Mouse (Mus musculus) cerebellum, postnatal 25 days (tissue): ENCODE data around the gene Nup214.

Experiments
- DNase-seq, 2 experiments: peaks; one replicate each; pipeline ENCODE4 v3.0.0; 2021; ENCODE audit warnings: mixed read lengths in 2 of 2

Nup214 gene

DNA sequence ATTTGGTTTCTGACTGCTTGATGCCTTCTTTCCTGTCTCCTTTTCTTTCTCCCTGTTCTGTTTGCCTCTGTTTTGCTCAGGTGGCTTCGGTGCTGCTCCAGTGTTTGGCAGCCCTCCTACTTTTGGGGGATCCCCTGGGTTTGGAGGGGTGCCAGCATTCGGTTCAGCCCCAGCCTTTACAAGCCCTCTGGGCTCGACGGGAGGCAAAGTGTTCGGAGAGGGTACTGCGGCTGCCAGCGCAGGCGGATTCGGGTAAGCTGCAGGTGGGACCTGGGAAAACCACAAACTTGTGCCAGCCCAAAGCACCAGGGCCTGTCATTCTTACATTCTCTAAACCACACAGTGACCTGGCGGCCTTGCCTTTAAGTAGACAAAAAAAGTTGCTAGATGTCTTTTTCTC is 73.1 kb downstream of the Nup214 start:
- DNase-seq: peak in 1 of 2 experiments; percentile 57

DNA sequence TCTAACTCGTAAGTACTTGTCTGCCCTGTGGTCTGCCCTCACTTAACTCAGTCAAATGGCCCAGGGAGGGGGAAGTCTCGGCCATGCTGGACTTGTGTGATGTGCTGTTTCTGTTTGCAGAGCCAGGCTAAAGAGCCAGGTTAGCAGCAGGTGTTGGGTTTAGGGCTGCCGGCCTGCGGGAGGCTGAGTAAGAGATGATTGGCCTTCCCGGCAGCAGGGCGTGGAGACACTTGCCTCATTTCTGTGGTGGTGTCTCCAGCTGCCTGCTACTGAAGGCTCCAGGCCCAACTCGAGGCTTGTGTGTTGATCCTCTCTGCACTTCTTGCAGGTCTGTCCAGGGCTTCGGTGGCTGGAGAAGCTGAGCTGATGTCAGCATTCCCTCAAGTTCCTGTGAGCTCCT is 77.6 kb downstream of the Nup214 start:
- no peak for DNase-seq

DNA sequence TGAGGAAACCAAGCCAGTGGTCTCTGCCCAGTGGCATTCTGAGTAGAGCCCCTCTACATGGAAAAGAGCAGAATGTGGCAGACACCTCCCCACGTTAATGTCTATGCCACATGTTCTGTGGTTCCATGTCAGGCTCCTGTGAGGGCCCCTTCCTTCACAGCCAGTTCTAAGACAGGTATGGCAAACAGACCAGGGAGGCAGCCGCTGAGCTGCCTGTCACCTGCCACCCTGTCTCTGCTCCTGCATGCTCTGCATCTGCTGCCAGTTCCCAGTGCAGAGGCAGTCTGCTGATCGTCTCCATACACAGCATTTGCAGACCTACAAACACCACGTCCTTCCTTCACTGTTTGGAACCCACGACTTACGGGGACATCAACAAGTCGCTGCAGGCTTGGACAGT is 78.2 kb downstream of the Nup214 start:
- DNase-seq: no peak

DNA sequence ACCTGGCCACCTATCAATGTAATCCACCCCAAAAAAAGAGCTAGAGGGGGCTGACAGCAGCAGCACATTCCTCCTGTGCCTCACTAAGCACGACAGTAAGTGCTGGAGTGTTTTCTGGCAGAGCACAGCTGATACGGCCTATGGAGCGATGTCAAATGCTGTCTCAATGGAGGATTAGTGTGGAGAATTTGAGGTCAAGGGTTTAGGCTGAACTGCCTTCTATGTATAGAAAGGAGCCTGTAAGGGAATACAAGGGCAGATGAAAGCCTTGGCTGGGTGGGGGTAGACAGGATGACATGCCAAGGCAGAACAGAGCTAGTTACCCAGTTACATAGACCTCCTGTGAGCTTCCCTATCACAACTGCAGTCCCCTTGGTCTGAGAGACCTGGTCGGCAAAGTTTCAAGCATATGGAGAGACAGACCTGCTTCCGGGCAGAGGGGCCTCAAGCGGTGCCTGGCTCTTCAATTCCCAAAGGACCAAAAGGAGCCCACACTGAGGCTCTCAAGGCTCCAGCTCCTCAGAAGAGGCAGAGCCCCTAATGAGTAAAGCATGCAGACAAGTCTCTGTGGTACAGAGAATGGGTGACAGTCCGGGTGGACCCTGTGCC is 81.2 kb downstream of the Nup214 start:
- DNase-seq: no peak

DNA sequence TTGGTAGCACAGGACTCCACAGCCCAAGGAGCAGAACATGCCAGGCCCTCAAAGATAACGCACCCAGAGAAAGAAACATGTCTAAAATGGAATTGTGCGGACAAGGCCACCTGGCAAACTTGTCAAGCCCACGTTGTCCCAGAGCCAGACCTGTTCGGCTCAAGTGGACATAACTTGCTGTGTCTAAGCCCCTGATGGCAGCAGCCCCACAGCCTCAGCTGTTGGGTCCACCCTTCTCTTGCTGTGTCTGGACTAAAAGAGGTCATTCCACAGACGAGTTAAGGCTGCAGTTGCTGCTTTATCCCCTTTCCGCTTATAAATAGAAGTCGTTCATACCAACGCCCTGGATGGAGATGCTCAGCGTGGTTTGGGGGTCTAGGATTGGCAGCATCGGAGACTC is 82.3 kb downstream of the Nup214 start:
- DNase-seq: no peak

DNA sequence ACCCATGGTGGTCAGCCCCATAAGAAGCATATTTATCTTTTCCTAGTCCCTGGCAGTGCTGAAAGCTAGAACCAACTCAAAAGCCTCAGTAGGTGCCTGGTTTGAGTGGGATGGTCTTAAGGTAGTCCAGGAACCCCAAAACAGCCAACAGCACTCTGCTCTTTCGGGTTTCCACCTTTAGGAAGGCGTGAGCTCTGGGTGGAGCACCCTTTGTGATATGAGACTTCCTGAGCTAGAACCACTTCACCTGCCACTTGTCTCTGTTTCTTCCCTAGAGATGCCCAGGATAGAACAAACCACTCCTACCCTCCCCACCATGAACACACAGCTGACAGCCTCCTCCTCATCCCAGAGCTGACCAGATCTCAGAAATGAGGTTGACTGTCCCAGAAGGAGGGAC is 83.1 kb downstream of the Nup214 start:
- DNase-seq: no peak

DNA sequence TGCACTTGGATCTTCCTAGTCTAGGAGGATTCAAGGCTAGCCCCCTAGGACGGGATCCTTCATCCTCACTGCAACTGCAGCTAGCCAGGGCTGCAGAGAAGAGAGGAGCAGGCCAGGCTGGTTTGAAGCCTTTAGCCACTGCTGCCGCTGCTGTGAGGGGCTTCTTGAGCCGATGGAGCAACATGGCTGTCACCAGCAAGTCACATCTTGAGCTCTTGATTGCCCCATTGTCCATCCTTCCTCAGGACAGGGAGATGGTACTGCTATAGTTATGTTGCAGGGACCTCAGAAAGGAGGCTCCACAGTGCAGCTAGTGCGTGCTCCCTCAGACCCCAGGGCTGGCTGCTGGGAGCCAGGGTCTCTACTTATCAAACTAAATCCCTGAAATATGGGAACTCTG is 83.6 kb downstream of the Nup214 start:
- no peak for DNase-seq

DNA sequence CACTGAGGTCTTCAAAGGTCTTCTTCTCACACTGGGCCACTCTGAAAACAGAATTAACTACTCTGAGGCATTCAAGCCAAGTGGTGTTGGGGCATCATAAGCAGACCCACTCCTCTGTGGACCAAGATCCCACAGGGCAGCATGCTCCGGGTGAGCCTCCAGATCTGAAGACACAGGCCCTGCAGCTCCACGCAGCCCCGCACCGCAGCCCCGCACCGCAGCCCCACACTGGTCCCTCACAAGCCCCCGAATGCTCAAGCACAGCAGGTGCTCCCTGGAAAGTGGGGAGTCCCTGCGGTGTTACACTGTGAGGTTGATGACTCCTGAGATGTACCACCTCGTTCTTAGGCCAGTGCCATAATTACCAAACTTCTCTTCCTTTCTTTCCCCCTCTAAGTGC is 84.0 kb downstream of the Nup214 start:
- no peak for DNase-seq

DNA sequence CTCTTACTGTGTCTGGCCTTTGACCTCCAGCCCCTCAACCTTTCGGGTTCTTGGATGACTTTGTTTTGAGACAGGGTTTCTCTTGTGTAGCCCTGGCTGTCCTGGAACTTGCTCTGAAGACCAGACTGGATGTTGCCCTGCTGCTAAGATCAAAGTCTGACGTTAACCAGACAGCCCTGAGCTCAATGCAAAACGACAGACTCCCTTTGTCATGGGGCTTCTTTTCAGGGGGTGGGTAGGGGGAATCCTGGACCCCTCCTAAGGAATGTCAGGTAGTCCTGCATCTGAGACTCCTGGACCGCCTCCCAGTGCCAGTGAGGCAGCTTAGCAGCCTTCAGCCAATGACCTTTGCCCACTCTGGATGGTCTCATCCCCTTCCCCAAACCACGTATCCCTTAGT is 84.5 kb downstream of the Nup214 start:
- no peak for DNase-seq

DNA sequence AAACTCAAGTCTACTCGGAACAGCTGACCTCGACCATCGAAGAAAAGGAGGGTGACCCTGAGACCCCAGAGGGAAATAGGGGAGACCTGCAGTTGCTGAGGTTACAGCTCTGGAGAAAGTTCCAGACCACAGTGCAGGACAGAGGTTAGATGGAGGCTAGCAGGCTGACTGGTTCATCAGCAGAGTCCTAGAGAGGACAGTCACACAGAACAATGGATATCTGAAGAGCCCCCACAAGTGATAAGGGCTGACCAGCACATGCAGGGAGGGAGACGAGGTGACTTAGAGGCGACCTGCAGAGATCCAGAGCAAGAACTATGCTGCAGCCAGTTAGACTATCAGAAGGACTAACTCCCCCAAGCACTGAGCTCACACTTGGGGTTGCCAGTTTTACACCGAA is 85.4 kb downstream of the Nup214 start:
- no peak for DNase-seq

DNA sequence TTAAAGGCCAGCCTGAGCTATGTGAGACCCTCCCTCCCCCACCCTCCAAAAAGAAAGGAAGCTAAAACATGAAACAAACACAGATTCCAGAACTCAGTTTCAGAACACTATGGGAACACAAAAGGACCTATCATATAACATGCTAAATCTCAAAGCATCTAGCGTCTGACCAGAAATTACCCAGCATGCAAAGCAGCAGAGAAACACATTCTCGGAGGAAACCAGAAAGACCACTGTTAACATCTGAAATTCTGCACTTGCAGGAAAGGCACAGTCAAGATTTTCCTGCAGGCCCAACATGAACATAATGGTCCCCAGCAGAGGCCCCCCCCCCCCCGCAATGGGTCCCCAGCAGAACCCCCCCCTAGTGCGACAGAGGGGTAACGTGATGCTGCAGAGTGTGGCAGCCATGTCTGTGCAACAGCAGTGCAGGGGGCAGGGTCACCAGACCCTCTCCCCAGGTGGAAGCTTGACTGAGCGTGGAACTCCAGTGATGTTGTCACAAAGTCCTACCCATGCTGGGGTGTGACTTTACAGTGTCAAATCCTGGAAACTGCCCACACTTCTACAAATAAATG is 86.1 kb downstream of the Nup214 start:
- DNase-seq: no peak

DNA sequence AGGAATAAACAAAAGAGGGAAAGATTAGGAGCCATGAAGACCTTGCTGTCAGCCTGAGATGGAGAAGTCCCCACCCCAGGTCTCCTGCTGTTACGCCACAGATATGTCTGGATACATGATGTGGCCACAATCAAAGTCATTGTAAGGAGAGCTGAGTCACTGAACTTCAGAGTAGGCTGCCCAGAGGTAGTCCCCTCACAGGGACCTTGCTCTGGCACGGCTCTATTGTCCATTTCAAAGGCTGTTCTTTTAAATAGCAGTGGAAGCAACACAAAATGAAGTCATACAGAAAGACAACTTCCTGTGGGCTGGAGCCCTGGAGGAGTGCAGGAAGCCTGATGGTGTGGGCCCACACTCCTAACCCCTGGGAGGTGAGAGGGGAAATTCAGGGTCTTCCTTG is 87.0 kb downstream of the Nup214 start:
- DNase-seq: no peak

DNA sequence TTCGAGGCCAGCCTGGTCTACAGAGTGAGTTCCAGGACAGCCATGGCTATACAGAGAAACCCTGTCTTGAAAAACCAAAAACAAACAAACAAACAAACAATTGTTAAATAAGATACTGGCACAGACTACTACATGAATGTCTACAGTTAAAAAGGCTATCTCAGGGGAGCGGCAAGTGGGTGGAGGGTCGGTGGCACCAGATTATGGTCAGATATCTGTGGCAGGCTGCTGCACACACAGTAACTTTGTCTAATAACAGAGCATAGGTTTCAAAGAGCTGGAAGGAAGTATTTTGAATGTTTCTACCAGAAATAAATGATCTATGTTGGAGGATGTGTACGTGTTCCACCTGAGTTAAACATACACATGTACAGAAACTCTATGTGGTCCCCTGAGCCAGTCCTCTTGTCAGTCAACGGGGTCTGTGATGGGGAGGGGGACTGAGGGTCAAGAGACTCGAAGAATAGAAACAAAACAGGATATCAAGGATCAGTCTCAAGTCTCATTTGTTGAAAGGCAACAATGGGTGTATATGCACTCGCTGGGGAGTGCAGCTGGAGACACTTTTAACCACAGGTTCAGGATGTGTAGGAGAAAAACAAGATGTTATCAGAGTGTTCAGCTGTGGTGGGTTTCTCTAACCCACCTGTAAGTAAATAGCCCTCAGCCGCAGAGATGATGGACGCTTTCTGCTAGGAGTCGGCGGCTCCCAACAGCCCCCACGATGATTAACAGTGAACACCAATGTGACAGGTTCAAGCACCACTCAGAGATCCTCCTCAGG is 87.7 kb downstream of the Nup214 start:
- no peak for DNase-seq

DNA sequence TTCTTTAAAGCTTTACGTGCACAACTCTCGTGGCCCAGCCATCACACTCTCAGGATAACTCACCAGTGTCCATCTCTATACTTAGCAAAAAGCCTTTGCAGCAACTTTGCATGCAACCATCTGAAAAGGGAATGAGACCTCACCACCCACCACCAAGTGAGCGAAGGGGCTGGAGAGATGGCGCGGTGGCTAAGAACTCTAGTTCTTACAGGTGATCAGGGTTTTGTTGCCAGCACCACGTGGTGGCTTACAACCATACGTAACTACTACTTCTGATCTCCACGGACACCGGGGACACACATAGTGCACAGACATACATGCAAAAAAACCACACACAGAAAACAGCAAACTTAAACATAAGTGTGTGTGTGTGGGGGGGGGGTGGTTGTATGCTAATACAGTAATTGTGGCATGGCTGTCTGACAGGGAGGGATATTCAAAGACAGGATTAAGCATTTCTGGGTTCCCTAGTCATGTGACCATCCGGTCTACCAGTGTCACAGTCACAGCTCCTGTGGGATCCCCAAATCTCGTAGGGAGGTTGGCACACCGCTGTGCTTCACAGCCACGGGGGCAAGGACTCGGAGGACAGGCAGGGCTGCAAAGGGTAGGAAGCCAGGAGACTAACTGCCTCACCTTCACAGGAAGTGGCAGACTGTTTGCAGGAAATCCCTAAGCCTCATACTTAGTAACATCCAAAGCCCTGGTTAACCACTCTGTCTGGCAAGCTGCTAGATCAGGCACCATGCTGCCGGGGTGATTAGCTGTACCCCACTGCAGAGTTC is 88.6 kb downstream of the Nup214 start:
- no peak for DNase-seq

DNA sequence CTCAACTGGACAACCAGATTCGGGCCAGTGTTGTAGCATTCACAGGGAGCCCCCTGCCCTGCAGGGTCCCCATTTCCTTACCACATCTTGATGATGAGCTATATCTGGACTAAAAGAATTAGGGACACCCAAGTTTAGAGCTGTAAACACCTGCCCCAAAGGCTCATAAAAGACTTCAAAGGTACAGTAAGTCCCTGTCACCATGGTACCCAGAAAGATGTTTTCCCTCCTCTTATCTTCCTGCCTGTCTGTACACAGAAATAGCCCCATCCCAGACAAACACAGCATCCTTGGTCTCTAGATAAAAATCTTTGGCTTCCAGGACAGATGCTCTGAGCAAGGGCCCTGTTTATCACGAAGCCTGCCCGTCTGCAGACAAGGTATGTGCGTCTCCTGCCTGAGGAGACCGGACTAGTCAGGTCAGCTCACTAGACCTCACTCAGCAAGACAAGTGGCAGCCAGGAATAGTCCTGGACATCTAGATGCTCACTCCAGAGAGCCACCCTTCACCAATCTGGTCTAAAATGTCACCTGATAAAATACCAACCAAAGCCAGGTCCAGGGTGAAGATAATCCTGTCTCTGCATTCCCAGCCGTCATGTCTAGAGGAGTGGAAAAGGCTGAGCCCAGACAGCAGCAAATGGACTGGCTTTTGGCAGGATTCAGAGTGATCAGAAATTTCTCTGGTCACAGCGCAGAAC is 89.4 kb downstream of the Nup214 start:
- DNase-seq: no peak

DNA sequence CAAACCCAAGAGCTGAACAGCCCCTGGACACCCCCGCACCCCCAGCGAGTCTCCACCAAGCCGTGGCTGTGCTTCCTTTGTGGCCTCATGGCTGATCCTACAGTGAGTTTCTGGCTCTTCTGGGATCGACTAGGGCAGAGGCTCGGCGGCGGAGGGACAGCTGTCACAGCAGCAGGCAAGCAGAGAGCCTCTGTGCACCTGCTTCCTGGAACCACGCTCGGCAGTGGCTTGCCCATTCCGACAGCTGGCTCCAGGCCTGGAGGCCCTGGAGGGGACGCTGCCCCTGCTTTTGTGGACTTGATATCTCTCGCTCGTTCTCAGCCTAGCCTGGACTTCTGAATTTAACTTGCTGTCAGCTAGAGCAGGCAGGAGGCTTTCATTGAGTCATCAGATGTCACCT is 90.7 kb downstream of the Nup214 start:
- no peak for DNase-seq

DNA sequence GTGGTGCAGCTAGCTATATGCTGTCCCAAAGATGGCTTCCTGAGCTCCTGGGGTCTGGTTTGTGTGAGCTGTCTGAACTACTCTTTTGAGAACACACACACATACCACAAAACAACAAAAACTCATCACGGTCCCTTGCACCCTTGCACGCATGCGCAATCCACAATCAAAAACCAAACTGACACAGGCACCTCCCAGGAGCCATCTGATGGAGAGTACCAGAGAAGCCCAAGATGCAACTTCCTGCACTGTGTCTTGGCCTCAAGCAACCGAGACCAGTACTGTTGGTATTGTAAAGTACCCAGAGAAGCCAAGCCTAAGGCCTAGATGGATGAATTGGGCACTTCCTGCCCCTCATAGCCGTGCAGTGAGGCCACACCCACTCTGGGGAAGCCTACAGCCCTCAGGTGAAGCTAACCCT is 91.1 kb downstream of the Nup214 start:
- DNase-seq: no peak

DNA sequence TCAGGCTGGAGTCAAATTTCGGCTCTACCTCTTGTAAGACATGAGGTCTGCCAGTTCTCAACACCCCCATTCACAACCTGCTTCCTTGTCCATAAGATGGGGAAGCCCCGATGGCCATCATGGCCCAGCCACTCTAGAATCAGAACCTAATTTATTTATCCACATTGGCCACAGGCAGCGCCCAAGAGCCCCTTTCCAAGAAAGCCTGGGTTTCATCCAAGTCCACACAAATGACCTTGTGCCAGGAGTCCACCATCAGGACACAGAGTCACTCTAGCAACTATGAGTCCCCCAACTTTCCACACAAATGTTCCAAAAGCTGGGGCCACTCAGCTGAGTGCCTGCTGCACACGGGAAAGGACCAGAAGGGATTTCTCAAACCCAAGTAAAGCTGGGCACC is 91.8 kb downstream of the Nup214 start:
- no peak for DNase-seq

DNA sequence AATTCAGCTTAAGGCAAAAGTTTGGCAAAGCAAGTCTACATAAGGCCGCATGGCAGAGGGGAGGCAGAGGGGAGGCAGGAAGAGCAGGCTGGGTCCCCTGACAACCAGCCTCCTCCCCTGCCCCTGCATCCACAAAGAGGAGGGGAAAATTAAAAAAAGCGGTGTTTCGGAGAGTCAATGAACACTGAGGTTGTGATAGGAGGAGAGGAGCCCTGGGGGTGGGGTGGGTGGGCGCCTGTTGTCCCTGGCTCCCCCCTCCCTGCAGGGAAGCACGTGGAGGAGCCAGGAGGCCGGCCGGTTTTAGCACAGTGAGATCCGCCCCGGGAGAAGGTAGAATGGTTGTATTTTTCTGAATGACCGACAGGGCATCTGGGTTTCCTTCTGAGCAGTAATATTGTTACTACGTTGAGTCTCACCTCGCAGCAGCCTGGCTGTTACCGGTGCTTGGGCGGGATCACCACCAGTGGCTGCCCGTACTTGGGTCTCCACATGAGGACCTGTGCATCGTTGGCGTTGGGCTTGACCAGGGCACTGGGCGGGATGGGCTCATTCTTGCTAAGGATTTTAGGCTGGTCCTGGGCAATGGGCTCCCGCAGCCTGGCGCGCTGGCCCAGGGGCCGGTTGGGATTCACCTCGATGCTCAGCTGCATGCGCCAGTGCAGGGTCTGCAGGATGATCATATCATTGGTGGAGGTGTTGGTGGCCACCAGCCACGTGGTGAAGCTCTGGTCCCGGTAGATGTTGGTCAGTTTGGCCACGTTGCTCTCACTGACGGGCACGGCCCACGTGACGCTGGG is 94.8 kb downstream of the Nup214 start:
- DNase-seq: no peak

DNA sequence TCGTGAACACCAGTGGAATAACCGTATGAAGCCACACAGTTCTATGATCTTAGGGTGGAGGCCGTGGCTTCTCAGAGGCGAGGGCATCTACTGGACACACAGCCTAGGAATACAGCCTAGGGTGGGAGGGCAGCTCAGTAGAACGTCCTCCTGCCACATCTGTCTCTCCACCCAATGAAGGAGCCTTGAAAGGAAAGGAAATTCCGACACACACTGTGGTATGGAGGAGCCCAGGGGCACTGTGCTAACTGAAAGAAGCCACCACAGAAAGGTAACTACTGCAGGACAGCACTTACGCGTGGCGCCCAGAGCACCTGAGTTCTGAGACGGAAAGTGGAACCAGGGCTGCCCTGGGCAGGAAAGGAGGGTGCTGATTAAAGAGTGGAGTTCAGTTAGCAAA is 96.5 kb downstream of the Nup214 start:
- DNase-seq: no peak

DNA sequence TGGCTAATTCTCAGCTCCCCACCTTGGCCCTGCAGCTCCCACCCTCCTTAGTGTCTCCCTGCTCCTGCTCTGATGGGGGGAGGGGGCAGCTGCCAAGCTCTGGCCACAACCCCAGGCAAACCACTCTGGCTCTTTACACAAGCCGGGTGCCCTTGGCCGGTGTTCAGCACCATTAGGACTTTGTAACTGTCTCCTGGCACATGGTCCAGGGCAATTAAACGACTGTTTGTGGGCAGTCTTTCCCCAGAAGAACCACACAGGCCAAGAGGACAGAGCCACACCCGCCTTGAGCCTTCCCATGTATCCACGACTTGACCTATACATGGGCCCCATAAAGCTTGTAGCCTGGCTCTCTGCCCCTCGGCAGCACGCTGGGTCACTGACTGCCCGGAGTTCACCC is 100.2 kb downstream of the Nup214 start:
- no peak for DNase-seq

DNA sequence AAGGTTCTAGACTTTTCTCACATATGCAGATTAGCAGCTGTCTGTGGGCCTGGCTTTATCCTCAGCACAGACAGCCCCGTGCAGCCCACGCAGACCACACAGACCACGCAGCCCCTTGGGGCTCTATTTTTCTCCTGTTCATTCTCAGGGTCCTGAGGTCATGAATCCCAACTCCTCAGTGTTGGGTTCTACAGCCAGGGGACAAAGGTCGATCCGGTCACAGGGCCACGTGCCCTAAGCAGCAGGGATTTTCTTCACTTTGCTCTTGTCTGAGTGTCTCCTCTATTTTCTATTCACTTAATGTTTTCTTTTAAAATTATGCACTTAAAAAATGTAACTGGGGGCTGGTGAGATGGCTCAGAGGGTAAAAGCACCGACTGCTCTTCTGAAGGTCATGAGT is 101.1 kb downstream of the Nup214 start:
- DNase-seq: no peak
